Mouse (Mus musculus) heart, embryonic 15.5 days (tissue): ENCODE data around the gene Sh3kbp1. TPM values are rescaled to one million over a fixed set of nuclear protein-coding genes. Genes with fewer than 3 reads are reported as not detected.

Experiments
- ATAC-seq: fragments of 200-750 bp; cut with Nextera tagmentation; replicated peaks from 2 replicates; pipeline ENCODE4 v1.8.0; 2017; ENCODE audit warnings: low read depth, moderate TSS enrichment; ENCODE audit not compliant: insufficient number of reproducible peaks, insufficient read depth, low FRiP score
- H3K27ac ChIP-seq: fragments of 300-500 bp; sonication (generic); 2 replicates; pipeline ENCODE4 v1.5.1; 2015; ENCODE audit warnings: mild to moderate bottlenecking, inconsistent platforms
- H3K27me3 ChIP-seq: fragments of 300-500 bp; sonication (generic); 2 replicates; pipeline ENCODE4 v1.6.1; 2015; ENCODE audit warnings: inconsistent platforms
- H3K36me3 ChIP-seq: fragments of 300-500 bp; sonication (generic); 2 replicates; pipeline ENCODE4 v1.6.1; 2015; ENCODE audit warnings: mild to moderate bottlenecking, inconsistent platforms
- H3K4me1 ChIP-seq: fragments of 300-500 bp; sonication (generic); replicated peaks from 2 replicates; pipeline ENCODE4 v1.6.1; 2015; ENCODE audit warnings: inconsistent platforms
- H3K4me2 ChIP-seq: fragments of 300-500 bp; sonication (generic); 2 replicates; pipeline ENCODE4 v1.6.1; 2015; ENCODE audit warnings: inconsistent platforms, mild to moderate bottlenecking, moderate library complexity
- H3K4me3 ChIP-seq: fragments of 300-500 bp; sonication (generic); 2 replicates; pipeline ENCODE4 v1.5.1; 2015; ENCODE audit warnings: mild to moderate bottlenecking, inconsistent platforms
- H3K9ac ChIP-seq: fragments of 300-500 bp; sonication (generic); 2 replicates; pipeline ENCODE4 v1.6.1; 2015; ENCODE audit warnings: mild to moderate bottlenecking, inconsistent platforms
- H3K9me3 ChIP-seq: fragments of 300-500 bp; sonication (generic); replicated peaks from 2 replicates; pipeline ENCODE4 v1.6.1; 2016; ENCODE audit warnings: inconsistent platforms
- WGBS: fragments of 180-500 bp; shearing (Covaris S2); methylation state at CpG from one replicate; pipeline ENCODE4 v1.1.7; 2015; ENCODE audit warnings: mixed read lengths; 5-methylcytosine and 5-hydroxymethylcytosine counted together
- polyA plus RNA-seq: library from polyadenylated mRNA; unstranded; fragments of >200 nt; fragmentation: Nextera tagmentation; extraction: Ambion mirVana; gene quantifications from 2 replicates; pipeline ENCODE4 v1.2.1, GENCODE M21; 2015

Gene Sh3kbp1
- polyA plus RNA-seq, 1 experiment from 2014 or later: 154 TPM

GRCm38 (mm10) chrX:159744620-159745019, 117.5 kb downstream of the Sh3kbp1 start:
- H3K9ac ChIP-seq: no peak overlapping the region
- WGBS: 69% methylated on average over 3 of the region's 3 CpGs
- ATAC-seq: no peak
- H3K36me3 ChIP-seq: no peaks in the 10 kb centered on the region
- H3K4me2 ChIP-seq: no peak overlapping the region
- no peak overlapping the region for H3K27ac ChIP-seq
- no peaks in the 10 kb centered on the region for H3K4me1 ChIP-seq
- no peaks in the 10 kb centered on the region for H3K27me3 ChIP-seq
- no peak overlapping the region for H3K4me3 ChIP-seq
- H3K9me3 ChIP-seq: no peaks in the 10 kb centered on the region

- Histone ChIP-seq H3K4me1 (no peaks in the 10 kb centered on the region), H3K9me3 (no peaks in the 10 kb centered on the region), H3K27me3 (no peaks in the 10 kb centered on the region), H3K36me3 (no peaks in the 10 kb centered on the region), H3K4me3 (no peak overlapping the region), H3K27ac (no peak overlapping the region), H3K4me2 (no peak overlapping the region), H3K9ac (no peak overlapping the region)
- WGBS: 65% methylated on average over 1 of the region's 1 CpGs
- no peak for ATAC-seq
These were observed 124.8 kb downstream of the Sh3kbp1 start for GRCm38 (mm10) chrX:159751834-159752233.

GRCm38 (mm10) chrX:159756261-159756660, 129.2 kb downstream of the Sh3kbp1 start:
- Histone ChIP-seq H3K4me1 (no peaks in the 10 kb centered on the region), H3K4me2 (no peak overlapping the region), H3K27ac (no peak overlapping the region), H3K27me3 (no peaks in the 10 kb centered on the region), H3K9me3 (no peaks in the 10 kb centered on the region), H3K4me3 (no peak overlapping the region), H3K36me3 (no peaks in the 10 kb centered on the region), H3K9ac (no peak overlapping the region)
- no peak for ATAC-seq

- no peaks in the 10 kb centered on the region for H3K36me3 ChIP-seq
- no peak overlapping the region for H3K4me2 ChIP-seq
- no peaks in the 10 kb centered on the region for H3K27me3 ChIP-seq
- WGBS: 78% methylated on average over 7 of the region's 7 CpGs
- H3K27ac ChIP-seq: no peak overlapping the region
- no peak overlapping the region for H3K9ac ChIP-seq
- no peaks in the 10 kb centered on the region for H3K4me1 ChIP-seq
- H3K4me3 ChIP-seq: no peak overlapping the region
- H3K9me3 ChIP-seq: no peaks in the 10 kb centered on the region
- no peak for ATAC-seq
These were observed 130.1 kb downstream of the Sh3kbp1 start for GRCm38 (mm10) chrX:159756901-159757821.

- Histone ChIP-seq H3K4me1 (no peaks in the 10 kb centered on the region), H3K36me3 (no peaks in the 10 kb centered on the region), H3K27me3 (no peaks in the 10 kb centered on the region), H3K27ac (no peak overlapping the region), H3K9me3 (no peaks in the 10 kb centered on the region), H3K4me3 (no peak overlapping the region), H3K9ac (no peak overlapping the region), H3K4me2 (no peak overlapping the region)
- no peak; the same call in 1 of the 2 replicates for ATAC-seq
- 63% methylated on average over 5 of the region's 5 CpGs for WGBS
These were observed 130.9 kb downstream of the Sh3kbp1 start for GRCm38 (mm10) chrX:159757854-159758540.

- Histone ChIP-seq H3K9me3 (no peaks in the 10 kb centered on the region), H3K4me1 (no peaks in the 10 kb centered on the region), H3K4me3 (no peak overlapping the region), H3K27me3 (no peaks in the 10 kb centered on the region), H3K36me3 (no peaks in the 10 kb centered on the region), H3K9ac (no peak overlapping the region), H3K4me2 (no peak overlapping the region), H3K27ac (no peak overlapping the region)
- WGBS: 71% methylated on average over 3 of the region's 3 CpGs
- ATAC-seq: no peak
These were observed 136.7 kb downstream of the Sh3kbp1 start for GRCm38 (mm10) chrX:159763801-159764200.

GRCm38 (mm10) chrX:159765850-159766249, 138.8 kb downstream of the Sh3kbp1 start:
- Histone ChIP-seq H3K9ac (no peak overlapping the region), H3K27me3 (no peaks in the 10 kb centered on the region), H3K4me3 (no peak overlapping the region), H3K27ac (no peak overlapping the region), H3K4me1 (no peaks in the 10 kb centered on the region), H3K36me3 (no peaks in the 10 kb centered on the region), H3K4me2 (no peak overlapping the region), H3K9me3 (no peaks in the 10 kb centered on the region)
- 67% methylated on average over 1 of the region's 1 CpGs for WGBS
- ATAC-seq: no peak

GRCm38 (mm10) chrX:159769005-159769404, 141.9 kb downstream of the Sh3kbp1 start:
- no peak overlapping the region for H3K4me3 ChIP-seq
- no peaks in the 10 kb centered on the region for H3K36me3 ChIP-seq
- 82% methylated on average over 2 of the region's 2 CpGs for WGBS
- H3K27me3 ChIP-seq: no peaks in the 10 kb centered on the region
- ATAC-seq: no peak
- H3K9ac ChIP-seq: no peak overlapping the region
- H3K4me1 ChIP-seq: no peaks in the 10 kb centered on the region
- H3K4me2 ChIP-seq: no peak overlapping the region
- no peaks in the 10 kb centered on the region for H3K9me3 ChIP-seq
- no peak overlapping the region for H3K27ac ChIP-seq

GRCm38 (mm10) chrX:159769773-159770172, 142.7 kb downstream of the Sh3kbp1 start:
- WGBS: 75% methylated on average over 3 of the region's 3 CpGs
- Histone ChIP-seq H3K9me3 (no peaks in the 10 kb centered on the region), H3K27me3 (no peaks in the 10 kb centered on the region), H3K4me2 (no peak overlapping the region), H3K4me1 (no peaks in the 10 kb centered on the region), H3K36me3 (no peaks in the 10 kb centered on the region), H3K9ac (no peak overlapping the region), H3K4me3 (no peak overlapping the region), H3K27ac (no peak overlapping the region)
- ATAC-seq: no peak

- no peak for ATAC-seq
- WGBS: 53% methylated on average over 4 of the region's 4 CpGs
- Histone ChIP-seq H3K27ac (no peak overlapping the region), H3K4me2 (no peak overlapping the region), H3K4me3 (no peak overlapping the region), H3K9ac (no peak overlapping the region), H3K36me3 (no peaks in the 10 kb centered on the region), H3K4me1 (no peaks in the 10 kb centered on the region), H3K9me3 (no peaks in the 10 kb centered on the region), H3K27me3 (no peaks in the 10 kb centered on the region)
These were observed 145.1 kb downstream of the Sh3kbp1 start for GRCm38 (mm10) chrX:159772137-159772536.

- no peak overlapping the region for H3K27ac ChIP-seq
- H3K36me3 ChIP-seq: no peaks in the 10 kb centered on the region
- H3K27me3 ChIP-seq: no peaks in the 10 kb centered on the region
- no peak overlapping the region for H3K4me2 ChIP-seq
- no peaks in the 10 kb centered on the region for H3K9me3 ChIP-seq
- no peaks in the 10 kb centered on the region for H3K4me1 ChIP-seq
- WGBS: 60% methylated on average over 4 of the region's 4 CpGs
- H3K9ac ChIP-seq: no peak overlapping the region
- ATAC-seq: no peak
- no peak overlapping the region for H3K4me3 ChIP-seq
These were observed 148.0 kb downstream of the Sh3kbp1 start for GRCm38 (mm10) chrX:159775042-159775441.
